Mouse (Mus musculus): Measurements from ENCODE around the gene Mosmo. TPM values are rescaled to one million over a fixed set of nuclear protein-coding genes. Genes with fewer than 3 reads are reported as not detected.

The Mosmo gene
- 10 to 100 TPM; 69.0 to 88.6 (median 73.7) TPM for total RNA-seq (2022)

GRCm38 (mm10) chr7:120677001-120677643 is at the start of gene Mosmo:
Mosmo (plus strand) TSS chr7:120677618.
- DNase-seq (ENCODE audit: low spot score in 2 of 2), result peak; percentile 30 to 50

- peak in 1 of 2 experiments; percentile 19 for DNase-seq (ENCODE audit: low spot score in 2 of 2)
These were observed 44.9 kb upstream of the Mosmo start for GRCm38 (mm10) chr7:120632518-120632917.

GRCm38 (mm10) chr7:120634301-120634700 is 43.1 kb upstream of the Mosmo start:
- no peak for DNase-seq (ENCODE audit: low spot score in 2 of 2)

- DNase-seq (ENCODE audit: low spot score in 2 of 2), result peak; percentile 69 to 76
These were observed 42.6 kb upstream of the Mosmo start, which contains the start of gene Uqcrc2 for GRCm38 (mm10) chr7:120634711-120635361. Uqcrc2 (plus strand) TSS chr7:120635176.

- DNase-seq (ENCODE audit: low spot score in 2 of 2), result no peak
These were observed 42.0 kb upstream of the Mosmo start for GRCm38 (mm10) chr7:120635362-120635781.

- DNase-seq (ENCODE audit: low spot score in 2 of 2), result no peak
These were observed 41.6 kb upstream of the Mosmo start for GRCm38 (mm10) chr7:120635821-120636220.

- no peak for DNase-seq (ENCODE audit: low spot score in 2 of 2)
These were observed 34.2 kb upstream of the Mosmo start for GRCm38 (mm10) chr7:120643217-120643616.

- DNase-seq (ENCODE audit: low spot score in 2 of 2), result peak in 1 of 2 experiments; percentile 59
These were observed 29.6 kb upstream of the Mosmo start for GRCm38 (mm10) chr7:120647849-120648248.

- DNase-seq (ENCODE audit: low spot score in 2 of 2), result no peak
These were observed 15.3 kb upstream of the Mosmo start for GRCm38 (mm10) chr7:120662079-120662478.

GRCm38 (mm10) chr7:120670153-120670875 is 7.1 kb upstream of the Mosmo start, which contains the start of gene Pdzd9:
Pdzd9 (minus strand) TSS chr7:120670343.
- peak in 1 of 2 experiments; percentile 66 for DNase-seq (ENCODE audit: low spot score in 2 of 2)

- DNase-seq (ENCODE audit: low spot score in 2 of 2), result no peak
These were observed 6.1 kb upstream of the Mosmo start for GRCm38 (mm10) chr7:120671271-120671670.

- DNase-seq (ENCODE audit: low spot score in 2 of 2), result peak; percentile 28 to 44
These were observed 530 bp downstream of the Mosmo start for GRCm38 (mm10) chr7:120677764-120678531.

GRCm38 (mm10) chr7:120679023-120679422 is 1.6 kb downstream of the Mosmo start:
- no peak for DNase-seq (ENCODE audit: low spot score in 2 of 2)

GRCm38 (mm10) chr7:120682002-120682401 is 4.6 kb downstream of the Mosmo start:
- DNase-seq (ENCODE audit: low spot score in 2 of 2), result no peak

- no peak for DNase-seq (ENCODE audit: low spot score in 2 of 2)
These were observed 7.3 kb downstream of the Mosmo start for GRCm38 (mm10) chr7:120684731-120685161.

- no peak for DNase-seq (ENCODE audit: low spot score in 2 of 2)
These were observed 7.8 kb downstream of the Mosmo start for GRCm38 (mm10) chr7:120685227-120685626.

- no peak for DNase-seq (ENCODE audit: low spot score in 2 of 2)
These were observed 13.2 kb downstream of the Mosmo start for GRCm38 (mm10) chr7:120690634-120691033.

GRCm38 (mm10) chr7:120693831-120694375 is 16.5 kb downstream of the Mosmo start:
- no peak for DNase-seq (ENCODE audit: low spot score in 2 of 2)

- no peak for DNase-seq (ENCODE audit: low spot score in 2 of 2)
These were observed 17.8 kb downstream of the Mosmo start for GRCm38 (mm10) chr7:120695196-120695595.

GRCm38 (mm10) chr7:120695641-120696040 is 18.2 kb downstream of the Mosmo start:
- DNase-seq (ENCODE audit: low spot score in 2 of 2), result no peak

- no peak for DNase-seq (ENCODE audit: low spot score in 2 of 2)
These were observed 18.9 kb downstream of the Mosmo start for GRCm38 (mm10) chr7:120696331-120696730.
